Comparison of ENCODE assay signal across 28 mouse cellular contexts in the genomic region with DNA sequence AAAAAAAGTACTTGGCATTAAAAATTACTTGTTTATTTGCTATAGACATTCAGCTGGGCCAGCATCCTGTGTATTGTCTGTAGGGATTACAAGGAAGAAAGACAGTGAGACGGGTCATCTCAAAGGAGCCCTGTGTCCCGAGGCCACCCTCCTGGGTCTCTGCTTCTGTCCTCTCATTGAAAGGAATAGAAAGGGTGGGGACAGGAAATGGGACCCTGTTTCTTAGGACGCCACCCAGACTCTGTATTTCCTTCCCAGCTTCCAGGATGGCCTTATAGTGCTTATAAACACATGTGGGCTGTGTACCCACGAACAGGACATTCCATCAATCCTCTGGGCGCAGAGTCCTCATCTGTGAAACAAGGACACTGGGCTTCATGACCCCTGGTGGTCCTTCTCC. TPM values are rescaled to one million over a fixed set of nuclear protein-coding genes. Genes with fewer than 3 reads are reported as not detected.
"Had no signal": no experiment of that assay in that cellular context is flagged by ENCODE, and none has a peak within 500 bp of the region (broad histone marks: within the 10 kb centered on the region; RNA-seq: fewer than 3 reads in every experiment).

No protein-coding gene starts in this region.

- ATAC-seq: liver, postnatal 0 days had no signal

- H3K27ac ChIP-seq: limb, embryonic 12.5 days; limb, embryonic 15.5 days; liver, embryonic 14.5 days; lung, embryonic 15.5 days; stomach, postnatal 0 days had no signal

- H3K27me3 ChIP-seq: limb, embryonic 12.5 days; limb, embryonic 15.5 days; lung, embryonic 15.5 days had no signal

- H3K36me3 ChIP-seq: limb, embryonic 12.5 days; limb, embryonic 15.5 days; lung, embryonic 15.5 days had no signal

- H3K4me2 ChIP-seq: limb, embryonic 12.5 days; limb, embryonic 15.5 days; liver, embryonic 11.5 days; lung, embryonic 15.5 days; midbrain, embryonic 11.5 days had no signal

- DNase-seq: kidney, adult 11 months; kidney, adult 8-10 months; kidney, postnatal 14 days; kidney, postnatal 4 days; left cerebral cortex, postnatal 4 days; liver, postnatal 0 days; midbrain, embryonic 14.5 days; right cerebral cortex, postnatal 14 days; right cerebral cortex, postnatal 4 days; thymus, adult 2 months; thymus, postnatal 14 days; thymus, postnatal 4 days had no signal

- H3K4me3 ChIP-seq: limb, embryonic 12.5 days; limb, embryonic 15.5 days; lung, embryonic 15.5 days had no signal

- H3K9me3 ChIP-seq: limb, embryonic 12.5 days; limb, embryonic 15.5 days; lung, embryonic 15.5 days had no signal

- H3K9ac ChIP-seq: limb, embryonic 12.5 days; limb, embryonic 15.5 days; liver, embryonic 14.5 days; liver, postnatal 0 days; lung, embryonic 15.5 days had no signal

RNA-seq across cellular contexts. Expression of a gene that starts 30.8 kb away (rescaled TPM):
- total RNA-seq: layer of hippocampus, adult 18-20 months; left cerebral cortex, postnatal 14 days; megakaryocyte progenitor cell, adult 5-6 weeks; megakaryocyte-erythroid progenitor cell, adult 5-6 weeks; midbrain, postnatal 0 days had no signal
- polyA plus RNA-seq: kidney, embryonic 16.5 days; limb, embryonic 12.5 days; liver, embryonic 11.5 days; liver, embryonic 14.5 days; liver, postnatal 0 days; midbrain, embryonic 11.5 days; midbrain, embryonic 14.5 days; neural tube, embryonic 11.5 days; neural tube, embryonic 14.5 days; stomach, embryonic 14.5 days; stomach, postnatal 0 days had no signal

RNA-seq across cellular contexts. Expression of a gene that starts 36.5 kb away (rescaled TPM):
- total RNA-seq: megakaryocyte progenitor cell, adult 5-6 weeks; megakaryocyte-erythroid progenitor cell, adult 5-6 weeks had no signal
